Mouse (Mus musculus) granulocyte monocyte progenitor cell, adult 5-6 weeks (primary cell): ENCODE results near the gene Lair1. TPM values are rescaled to one million over a fixed set of nuclear protein-coding genes. Genes with fewer than 3 reads are reported as not detected.
"Not testable (repeated sequence)": the region's sequence is repeated elsewhere in the genome, so short reads cannot be mapped to it uniquely, and the experiment has no call there.

ENCODE experiments used
- ATAC-seq: replicated peaks from 2 replicates; pipeline ENCODE4 v1.8.0; 2016; ENCODE audit warnings: mild to moderate bottlenecking, moderate TSS enrichment, inconsistent platforms; ENCODE audit not compliant: poor library complexity, severe bottlenecking
- total RNA-seq, 2 experiments: library from RNA; stranded (forward) in 1 of 2; stranded (reverse) in 1 of 2; fragments of 200-712, 200-1000 nt in 1 of 2; fragments of >200 nt in 1 of 2; fragmentation: Nextera tagmentation in 1 of 2; gene quantifications; 2 replicates each; pipeline ENCODE4 v1.2.3; 2014 to 2017

The Lair1 gene
- total RNA-seq, 2 experiments from 2014 or later, result 32.6 to 78.9 TPM

DNA sequence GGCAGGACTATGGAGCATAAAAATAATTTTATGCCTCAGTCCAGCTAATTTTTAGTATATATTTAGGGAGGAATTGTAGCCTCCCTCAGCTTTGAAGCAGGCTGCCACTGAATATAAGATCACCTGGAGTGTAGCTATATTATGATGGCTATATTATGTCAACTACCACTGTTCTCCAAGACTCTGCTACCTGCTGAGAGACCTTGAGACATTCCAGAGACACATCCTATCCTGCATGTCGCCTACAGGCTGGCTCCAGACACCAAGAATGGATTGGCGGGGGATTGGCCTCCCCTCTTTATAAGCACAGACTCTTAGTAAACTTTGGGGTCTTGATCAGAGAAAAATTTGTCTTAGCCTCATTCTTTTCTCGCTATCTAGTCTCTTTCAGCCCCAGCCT is 58.4 kb downstream of the Lair1 start:
- not testable (repeated sequence) for ATAC-seq

DNA sequence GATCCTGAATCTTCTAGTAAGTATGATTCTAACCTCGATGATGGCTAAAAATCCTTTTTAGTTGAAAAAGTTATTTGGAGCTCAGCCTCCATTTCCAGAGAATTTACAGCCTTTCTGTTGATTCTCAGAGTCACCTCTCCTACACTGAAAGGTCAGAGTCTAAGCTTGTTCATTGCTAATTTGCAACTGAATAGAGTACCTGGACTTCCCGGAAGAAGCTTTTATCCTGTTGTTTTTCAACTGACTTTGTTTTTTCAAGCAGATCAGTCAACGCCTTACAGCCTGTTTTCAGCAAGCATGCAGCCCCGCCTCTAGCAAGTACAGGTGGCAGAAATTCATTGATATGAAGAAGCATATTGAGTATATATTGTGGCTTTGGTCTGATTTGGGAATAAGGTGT is 59.0 kb downstream of the Lair1 start:
- not testable (repeated sequence) for ATAC-seq

DNA sequence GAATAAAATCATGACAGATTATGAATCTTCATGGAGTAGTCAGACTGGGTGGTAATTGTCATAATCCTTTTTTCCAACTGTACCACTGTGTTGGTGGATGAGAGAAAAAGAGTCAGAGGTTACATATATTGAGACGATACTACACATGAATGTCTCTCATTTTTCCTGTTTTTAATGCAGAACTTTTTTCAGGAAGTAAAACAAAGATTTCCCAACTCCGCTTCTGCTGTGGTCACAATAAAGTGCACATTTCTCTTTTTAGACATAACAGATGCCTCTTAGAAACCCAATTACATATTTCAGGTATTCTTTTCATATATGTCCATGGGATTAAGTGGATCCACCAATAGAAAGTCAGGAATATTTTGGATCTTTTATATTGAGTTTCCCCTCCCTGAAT is 101.0 kb downstream of the Lair1 start:
- peak; percentile 84 for ATAC-seq

DNA sequence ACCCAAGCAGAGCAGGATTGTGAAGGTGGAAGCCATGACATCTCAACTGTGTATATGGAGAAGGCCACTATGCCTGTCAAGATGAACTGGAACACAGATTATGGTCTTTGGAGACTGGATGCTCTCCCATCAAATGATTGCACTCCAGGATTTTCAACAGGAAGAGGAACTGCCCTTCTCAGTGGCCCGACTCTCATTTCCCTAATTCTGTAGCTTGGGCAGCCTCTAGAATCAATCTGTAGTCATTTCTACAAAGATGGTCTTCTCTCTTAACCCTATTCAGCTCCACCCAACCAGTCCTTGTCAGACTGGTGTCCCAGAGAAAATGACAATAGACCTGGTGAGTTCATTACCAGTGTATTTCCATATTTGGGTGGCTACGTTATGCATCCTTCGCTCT is 105.6 kb downstream of the Lair1 start:
- ATAC-seq, result peak; percentile 83

Other genes starting within 250 kb of the Lair1 start
- gene Gm15448, start 237.5 kb downstream of the Lair1 start, total RNA-seq (2014; fragmentation: Nextera tagmentation), result not detected in 2 replicates
- 0.52 TPM in 1 of 2 replicates, not detected in the other for gene Gm15448, start 237.5 kb downstream of the Lair1 start, total RNA-seq (2017)
- gene Pira2, start 218.2 kb downstream of the Lair1 start, total RNA-seq (2014; fragmentation: Nextera tagmentation), result 0.43 TPM in 1 of 2 replicates, not detected in the other
- gene Pira2, start 218.2 kb downstream of the Lair1 start, total RNA-seq (2017), result 0.60 and 1.9 TPM in 2 replicates
- 1.4 TPM in 1 of 2 replicates, not detected in the other for gene Gm14548, start 165.1 kb downstream of the Lair1 start, total RNA-seq (2014; fragmentation: Nextera tagmentation)
- 1.7 TPM in 1 of 2 replicates, not detected in the other for gene Gm14548, start 165.1 kb downstream of the Lair1 start, total RNA-seq (2017)
- not detected in 2 replicates for gene Lilra6, start 147.7 kb downstream of the Lair1 start, total RNA-seq (2014; fragmentation: Nextera tagmentation)
- 1.6 TPM in 1 of 2 replicates, not detected in the other for gene Lilra6, start 147.7 kb downstream of the Lair1 start, total RNA-seq (2017)
- not detected in 2 replicates for gene Ttyh1, start 56.2 kb upstream of the Lair1 start, total RNA-seq (2014; fragmentation: Nextera tagmentation)
- 0.09 and 0.52 TPM in 2 replicates for gene Ttyh1, start 56.2 kb upstream of the Lair1 start, total RNA-seq (2017)
- 69.9 and 91.7 TPM in 2 replicates for gene Leng8, start 73.8 kb upstream of the Lair1 start, total RNA-seq (2014; fragmentation: Nextera tagmentation)
- gene Leng8, start 73.8 kb upstream of the Lair1 start, total RNA-seq (2017), result 18.0 and 26.4 TPM in 2 replicates
- gene Leng9, start 87.2 kb upstream of the Lair1 start, total RNA-seq (2014; fragmentation: Nextera tagmentation), result 0.32 TPM in 1 of 2 replicates, not detected in the other
- gene Leng9, start 87.2 kb upstream of the Lair1 start, total RNA-seq (2017), result 1.4 and 2.0 TPM in 2 replicates
- gene Cdc42ep5, start 101.7 kb upstream of the Lair1 start, total RNA-seq (2014; fragmentation: Nextera tagmentation), result not detected in 2 replicates
- gene Cdc42ep5, start 101.7 kb upstream of the Lair1 start, total RNA-seq (2017), result 0.21 TPM in 1 of 2 replicates, not detected in the other
- not detected in 2 replicates for gene Lilra5, start 174.6 kb upstream of the Lair1 start, total RNA-seq (2014; fragmentation: Nextera tagmentation)
- gene Lilra5, start 174.6 kb upstream of the Lair1 start, total RNA-seq (2017), result not detected in 2 replicates